Mouse (Mus musculus) MEL (cell line): ENCODE data around the gene Apol8. TPM values are rescaled to one million over a fixed set of nuclear protein-coding genes. Genes with fewer than 3 reads are reported as not detected.
A peak's percentile ranks its signal among the peaks of the same experiment; 100 is the strongest.
"Not testable (repeated sequence)": the region's sequence is repeated elsewhere in the genome, so short reads cannot be mapped to it uniquely, and the experiment has no call there.

ENCODE experiments used
- DNase-seq: peaks from one replicate; pipeline ENCODE4 v3.0.0; 2011; ENCODE audit warnings: low read depth, low spot score
- H3K27ac ChIP-seq: 2 replicates; pipeline ENCODE4 v1.5.1; 2012; ENCODE audit warnings: low read depth, mild to moderate bottlenecking, control low read depth, low read length, moderate library complexity; ENCODE audit not compliant: control insufficient read depth
- H3K27me3 ChIP-seq, 2 experiments: fragments of 150-350 bp in 1 of 2; sonication (generic) in 1 of 2; 2 replicates each; pipeline ENCODE4 v1.6.1; 2012; ENCODE audit warnings: low read length in 2 of 2, mild to moderate bottlenecking in 2 of 2, improper control_type of control experiment in 1 of 2, moderate library complexity in 1 of 2; ENCODE audit not compliant: insufficient read depth in 2 of 2, control insufficient read depth in 1 of 2
- H3K36me3 ChIP-seq, 2 experiments: 2 replicates each; pipeline ENCODE4 v1.6.1; 2012 to 2014; ENCODE audit warnings: low read length in 2 of 2, improper control_type of control experiment in 1 of 2, inconsistent platforms in 1 of 2, mild to moderate bottlenecking in 1 of 2; ENCODE audit not compliant: insufficient read depth in 2 of 2, control insufficient read depth in 1 of 2
- H3K4me1 ChIP-seq, 2 experiments: fragments of 150-350 bp in 1 of 2; sonication (generic) in 1 of 2; 2 replicates each; pipeline ENCODE4 v1.6.1; 2012; ENCODE audit warnings: low read length in 2 of 2, improper control_type of control experiment in 1 of 2, mild to moderate bottlenecking in 1 of 2; ENCODE audit not compliant: insufficient read depth in 2 of 2, control insufficient read depth in 1 of 2
- H3K4me3 ChIP-seq, 2 experiments: fragments of 150-350 bp in 1 of 2; sonication (generic) in 1 of 2; 2 replicates each; pipeline ENCODE4 v1.5.1; 2012; ENCODE audit warnings: low read depth in 2 of 2, low read length in 2 of 2, mild to moderate bottlenecking in 2 of 2, moderate library complexity in 2 of 2, control low read depth in 1 of 2, improper control_type of control experiment in 1 of 2; ENCODE audit not compliant: control insufficient read depth in 1 of 2, insufficient read depth in 1 of 2
- H3K79me2 ChIP-seq: 2 replicates; pipeline ENCODE4 v1.6.1; 2012; ENCODE audit warnings: mild to moderate bottlenecking, low read length, moderate library complexity; ENCODE audit not compliant: control insufficient read depth, poor library complexity, insufficient read depth
- H3K9ac ChIP-seq: 2 replicates; pipeline ENCODE4 v1.6.1; 2012; ENCODE audit warnings: low read depth, mild to moderate bottlenecking, control low read depth, low read length, moderate library complexity; ENCODE audit not compliant: control insufficient read depth, poor library complexity, severe bottlenecking
- H3K9me3 ChIP-seq: fragments of 150-350 bp; sonication (generic); replicated peaks from 2 replicates; pipeline ENCODE4 v1.6.1; 2012; ENCODE audit warnings: mild to moderate bottlenecking, low read length, improper control_type of control experiment, moderate library complexity; ENCODE audit not compliant: insufficient read depth
- CHD2 ChIP-seq: IDR thresholded peaks from 2 replicates; pipeline ENCODE4 v1.6.1; 2011; ENCODE audit warnings: low read length, improper control_type of control experiment
- CTCF ChIP-seq, 3 experiments: IDR thresholded peaks in 2 of 3; conservative IDR thresholded peaks in 1 of 3; 2 replicates each; pipeline ENCODE4 v1.5.1; 2011 to 2012; ENCODE audit warnings: low read length in 3 of 3, low read depth in 2 of 3, mild to moderate bottlenecking in 2 of 3, improper control_type of control experiment in 1 of 3, inconsistent platforms in 1 of 3, mixed read lengths in 1 of 3, moderate library complexity in 1 of 3; ENCODE audit not compliant: control insufficient read depth in 1 of 3, insufficient read depth in 1 of 3, poor library complexity in 1 of 3, severe bottlenecking in 1 of 3
- ELF1 ChIP-seq: IDR thresholded peaks from 2 replicates; pipeline ENCODE4 v1.6.1; 2014; ENCODE audit warnings: low read depth, mild to moderate bottlenecking, inconsistent platforms, low read length, improper control_type of control experiment, moderate library complexity
- GABPA ChIP-seq: IDR thresholded peaks from 2 replicates; pipeline ENCODE4 v1.6.1; 2012; ENCODE audit warnings: low read depth, mild to moderate bottlenecking, inconsistent platforms, low read length, improper control_type of control experiment, moderate library complexity
- HCFC1 ChIP-seq: IDR thresholded peaks from 2 replicates; pipeline ENCODE4 v1.6.1; 2012; ENCODE audit warnings: low read depth, mild to moderate bottlenecking, inconsistent platforms, low read length, improper control_type of control experiment, moderate library complexity
- JUND ChIP-seq: IDR thresholded peaks from 2 replicates; pipeline ENCODE4 v1.6.1; 2011; ENCODE audit warnings: low read depth, mild to moderate bottlenecking, improper control_type of control experiment, low read length
- MAFK ChIP-seq: IDR thresholded peaks from 2 replicates; pipeline ENCODE4 v1.6.1; 2011; ENCODE audit warnings: low read depth, mild to moderate bottlenecking, low read length, improper control_type of control experiment, borderline replicate concordance
- MXI1 ChIP-seq: IDR thresholded peaks from 2 replicates; pipeline ENCODE4 v1.6.1; 2011; ENCODE audit warnings: mild to moderate bottlenecking, low read depth, low read length, improper control_type of control experiment
- MYC ChIP-seq: IDR thresholded peaks from 2 replicates; pipeline ENCODE4 v1.6.1; 2011; ENCODE audit warnings: low read depth, mild to moderate bottlenecking, low read length, improper control_type of control experiment, moderate library complexity
- RAD21 ChIP-seq: IDR thresholded peaks from 2 replicates; pipeline ENCODE4 v1.6.1; 2011; ENCODE audit warnings: mild to moderate bottlenecking, low read depth, low read length, improper control_type of control experiment
- SMC3 ChIP-seq: IDR thresholded peaks from 2 replicates; pipeline ENCODE4 v1.6.1; 2011; ENCODE audit warnings: low read depth, low read length, improper control_type of control experiment
- TBP ChIP-seq: IDR thresholded peaks from 2 replicates; pipeline ENCODE4 v1.8.0; 2011; ENCODE audit warnings: low read depth, low read length, improper control_type of control experiment
- TCF12 ChIP-seq: IDR thresholded peaks from 2 replicates; pipeline ENCODE4 v1.6.1; 2014; ENCODE audit warnings: low read depth, mild to moderate bottlenecking, inconsistent platforms, low read length, improper control_type of control experiment, moderate library complexity
- UBTF ChIP-seq: IDR thresholded peaks from 2 replicates; pipeline ENCODE4 v1.6.1; 2012; ENCODE audit warnings: low read depth, mild to moderate bottlenecking, inconsistent platforms, low read length, improper control_type of control experiment, moderate library complexity, borderline replicate concordance; ENCODE audit not compliant: insufficient read depth
- ZMIZ1 ChIP-seq: IDR thresholded peaks from 2 replicates; pipeline ENCODE4 v1.6.1; 2012; ENCODE audit warnings: low read depth, mild to moderate bottlenecking, inconsistent platforms, low read length, improper control_type of control experiment, moderate library complexity
- polyA plus RNA-seq, 2 experiments: library from polyadenylated mRNA; stranded (reverse) in 1 of 2; unstranded in 1 of 2; fragments of >175 nt in 1 of 2; fragments of >200 nt in 1 of 2; gene quantifications; 2 replicates each; pipeline versions ENCODE4 v1.2.1 to v1.2.4; 2012; ENCODE audit warnings: low replicate concordance in 2 of 2, low read depth in 1 of 2; ENCODE audit not compliant: insufficient read length in 2 of 2, insufficient read depth in 1 of 2, missing spikeins in 1 of 2
- total RNA-seq: library from RNA; depleted of rRNA; stranded (reverse); fragments of 300-350 nt; gene quantifications from 2 replicates; pipeline ENCODE4 v1.2.3, GENCODE M21; 2012

Gene Apol8
- total and polyA plus RNA-seq, 3 experiments = 0.74 to 1.4 TPM; not detected in 1

GRCm38 (mm10) chr15:77744632-77745031 lies 12.2 kb downstream of the Apol8 start:
- no peaks in the 10 kb centered on the region for H3K79me2 ChIP-seq
- H3K4me1 ChIP-seq = peaks cover 0 to 3% of the 10 kb centered on the region in 2 experiments; a peak in 1 of 4 replicates
- H3K4me3 ChIP-seq = no peak overlapping the region
- H3K27me3 ChIP-seq = no peaks in the 10 kb centered on the region
- peaks cover 0 to 3% of the 10 kb centered on the region in 2 experiments; a peak in 1 of 4 replicates for H3K36me3 ChIP-seq
- no peak overlapping the region for H3K9ac ChIP-seq
- DNase-seq = no peak
- H3K27ac ChIP-seq = no peak overlapping the region
- H3K9me3 ChIP-seq = no peaks in the 10 kb centered on the region
- TF ChIP-seq HCFC1 (no peak), CHD2 (no peak), MYC (no peak), UBTF (no peak), TCF12 (no peak), TBP (no peak), GABPA (no peak), ZMIZ1 (no peak), ELF1 (no peak), JUND (no peak), MXI1 (no peak)

GRCm38 (mm10) chr15:77741556-77741955 lies 15.2 kb downstream of the Apol8 start:
- H3K9me3 ChIP-seq, H3K9ac ChIP-seq: not testable (repeated sequence)

GRCm38 (mm10) chr15:77740511-77741297 lies 16.1 kb downstream of the Apol8 start:
- no peaks in the 10 kb centered on the region for H3K79me2 ChIP-seq
- no peak overlapping the region for H3K4me3 ChIP-seq
- peak; percentile 25 for DNase-seq
- H3K9me3 ChIP-seq = no peaks in the 10 kb centered on the region
- TF ChIP-seq JUND = no peak
- TF ChIP-seq SMC3 = peak; percentile 8; the same call in 1 of the 2 replicates
- TF ChIP-seq RAD21 = peak; percentile 24
- peak; percentile 11 to 45 (median 34); a peak in 4 of 6 replicates for TF ChIP-seq CTCF (IDR thresholded peaks at IDR 0.05 in 2 of 3, conservative IDR thresholded peaks at IDR 0.05 in 1 of 3; ENCODE audit: control insufficient read depth in 1 of 3, insufficient read depth in 1 of 3, low read depth in 2 of 3, low read length in 3 of 3, poor library complexity in 1 of 3, severe bottlenecking in 1 of 3)
- no peak for TF ChIP-seq MAFK
- H3K4me1 ChIP-seq = peaks cover 0 to 3% of the 10 kb centered on the region in 2 experiments; a peak in 1 of 4 replicates
- H3K27me3 ChIP-seq = no peaks in the 10 kb centered on the region
- H3K9ac ChIP-seq = no peak overlapping the region
- H3K36me3 ChIP-seq = peaks cover 0 to 3% of the 10 kb centered on the region in 2 experiments; a peak in 1 of 4 replicates
- no peak overlapping the region for H3K27ac ChIP-seq

More at GRCm38 (mm10) chr15:77741556-77741955, 15.2 kb downstream of the Apol8 start:
- H3K4me3 ChIP-seq, H3K27me3 ChIP-seq, H3K27ac ChIP-seq, H3K36me3 ChIP-seq, H3K4me1 ChIP-seq, H3K79me2 ChIP-seq, DNase-seq: not testable (repeated sequence)

GRCm38 (mm10) chr15:77733903-77734302 lies 22.9 kb downstream of the Apol8 start:
- not testable (repeated sequence) for H3K4me1 ChIP-seq, H3K27me3 ChIP-seq, H3K4me3 ChIP-seq, H3K79me2 ChIP-seq, H3K27ac ChIP-seq, H3K36me3 ChIP-seq, DNase-seq, H3K9me3 ChIP-seq, H3K9ac ChIP-seq
